Mouse (Mus musculus): ENCODE results near the gene B430305J03Rik. TPM values are rescaled to one million over a fixed set of nuclear protein-coding genes. Genes with fewer than 3 reads are reported as not detected.
A peak's percentile ranks its signal among the peaks of the same experiment; 100 is the strongest.

Gene B430305J03Rik
- polyA plus RNA-seq, 1 experiment from 2014 or later, result not detected

- no peak for TF ChIP-seq CTCF (IDR thresholded peaks at IDR 0.05; ENCODE audit: low read depth)
- TF ChIP-seq EP300 (IDR thresholded peaks at IDR 0.05; ENCODE audit: low read depth), result no peak
- Histone ChIP-seq H3K9me3 (ENCODE audit: low read length) (no peaks in the 10 kb centered on the region), H3K36me3 (replicated peaks; ENCODE audit: insufficient read depth, low read length) (no peaks in the 10 kb centered on the region), H3K4me1 (ENCODE audit: insufficient read depth) (no peaks in the 10 kb centered on the region), H3K4me2 (ENCODE audit: low read depth, low read length) (no peak overlapping the region), H3K27ac (ENCODE audit: low read depth) (no peak overlapping the region), H3K4me3 (ENCODE audit: low read depth, low read length) (no peak overlapping the region), H3K27me3 (ENCODE audit: insufficient read depth, low read length) (no peaks in the 10 kb centered on the region), H3K9ac (replicated peaks) (no peak overlapping the region)
- ATAC-seq (no peak), DNase-seq (no peak)
- WGBS (ENCODE audit: insufficient replicate concordance), result 31% methylated on average over 1 of the region's 1 CpGs
Measured at GRCm38 (mm10) chr3:61345636-61346035, 20.1 kb downstream of the B430305J03Rik start.

- H3K9me3 ChIP-seq (ENCODE audit: low read length), result no peaks in the 10 kb centered on the region
- H3K27me3 ChIP-seq (ENCODE audit: insufficient read depth, low read length), result no peaks in the 10 kb centered on the region
- no peak for TF ChIP-seq EP300 (IDR thresholded peaks at IDR 0.05; ENCODE audit: low read depth)
- TF ChIP-seq CTCF (IDR thresholded peaks at IDR 0.05; ENCODE audit: low read depth), result no peak
- no peaks in the 10 kb centered on the region for H3K36me3 ChIP-seq (replicated peaks; ENCODE audit: insufficient read depth, low read length)
- H3K4me2 ChIP-seq (ENCODE audit: low read depth, low read length), result no peak overlapping the region
- H3K9ac ChIP-seq (replicated peaks), result no peak overlapping the region
- no peak for ATAC-seq
- H3K27ac ChIP-seq (ENCODE audit: low read depth), result no peak overlapping the region
- H3K4me3 ChIP-seq (ENCODE audit: low read depth, low read length), result no peak overlapping the region
- WGBS (ENCODE audit: insufficient replicate concordance), result 49% methylated on average over 7 of the region's 7 CpGs
- DNase-seq, result no peak
- no peaks in the 10 kb centered on the region for H3K4me1 ChIP-seq (ENCODE audit: insufficient read depth)
Measured at GRCm38 (mm10) chr3:61344031-61344430, 21.7 kb downstream of the B430305J03Rik start.

GRCm38 (mm10) chr3:61340321-61340720 lies 25.4 kb downstream of the B430305J03Rik start:
- ATAC-seq (no peak), DNase-seq (no peak)
- Histone ChIP-seq H3K27ac (ENCODE audit: low read depth) (no peak overlapping the region), H3K36me3 (replicated peaks; ENCODE audit: insufficient read depth, low read length) (no peaks in the 10 kb centered on the region), H3K4me2 (ENCODE audit: low read depth, low read length) (no peak overlapping the region), H3K4me1 (ENCODE audit: insufficient read depth) (no peaks in the 10 kb centered on the region), H3K9ac (replicated peaks) (no peak overlapping the region), H3K9me3 (ENCODE audit: low read length) (no peaks in the 10 kb centered on the region), H3K4me3 (ENCODE audit: low read depth, low read length) (no peak overlapping the region), H3K27me3 (ENCODE audit: insufficient read depth, low read length) (no peaks in the 10 kb centered on the region)
- TF ChIP-seq EP300 (IDR thresholded peaks at IDR 0.05; ENCODE audit: low read depth) (no peak), CTCF (IDR thresholded peaks at IDR 0.05; ENCODE audit: low read depth) (no peak)
- 76% methylated on average over 5 of the region's 5 CpGs for WGBS (ENCODE audit: insufficient replicate concordance)

- no peaks in the 10 kb centered on the region for H3K36me3 ChIP-seq (replicated peaks; ENCODE audit: insufficient read depth, low read length)
- H3K4me1 ChIP-seq (ENCODE audit: insufficient read depth), result no peaks in the 10 kb centered on the region
- no peak for ATAC-seq
- H3K9ac ChIP-seq (replicated peaks), result no peak overlapping the region
- H3K27ac ChIP-seq (ENCODE audit: low read depth), result no peak overlapping the region
- no peaks in the 10 kb centered on the region for H3K27me3 ChIP-seq (ENCODE audit: insufficient read depth, low read length)
- no peak overlapping the region for H3K4me3 ChIP-seq (ENCODE audit: low read depth, low read length)
- DNase-seq, result no peak
- WGBS (ENCODE audit: insufficient replicate concordance), result 70% methylated on average over 3 of the region's 3 CpGs
- no peaks in the 10 kb centered on the region for H3K9me3 ChIP-seq (ENCODE audit: low read length)
- H3K4me2 ChIP-seq (ENCODE audit: low read depth, low read length), result no peak overlapping the region
- no peak for TF ChIP-seq EP300 (IDR thresholded peaks at IDR 0.05; ENCODE audit: low read depth)
- TF ChIP-seq CTCF (IDR thresholded peaks at IDR 0.05; ENCODE audit: low read depth), result no peak
Measured at GRCm38 (mm10) chr3:61337230-61337629, 28.5 kb downstream of the B430305J03Rik start.

- Histone ChIP-seq H3K4me1 (ENCODE audit: insufficient read depth) (no peaks in the 10 kb centered on the region), H3K27me3 (ENCODE audit: insufficient read depth, low read length) (no peaks in the 10 kb centered on the region), H3K27ac (ENCODE audit: low read depth) (no peak overlapping the region), H3K9ac (replicated peaks) (no peak overlapping the region), H3K4me2 (ENCODE audit: low read depth, low read length) (no peak overlapping the region), H3K4me3 (ENCODE audit: low read depth, low read length) (no peak overlapping the region), H3K9me3 (ENCODE audit: low read length) (no peaks in the 10 kb centered on the region), H3K36me3 (replicated peaks; ENCODE audit: insufficient read depth, low read length) (no peaks in the 10 kb centered on the region)
- ATAC-seq, result no peak
- no peak for DNase-seq
- WGBS (ENCODE audit: insufficient replicate concordance), result 30% methylated on average over 2 of the region's 2 CpGs
- TF ChIP-seq EP300 (IDR thresholded peaks at IDR 0.05; ENCODE audit: low read depth) (no peak), CTCF (IDR thresholded peaks at IDR 0.05; ENCODE audit: low read depth) (no peak)
Measured at GRCm38 (mm10) chr3:61336205-61336604, 29.5 kb downstream of the B430305J03Rik start.

- no peak overlapping the region for H3K9ac ChIP-seq (replicated peaks)
- H3K4me1 ChIP-seq (ENCODE audit: insufficient read depth), result no peaks in the 10 kb centered on the region
- ATAC-seq, result no peak
- H3K36me3 ChIP-seq (replicated peaks; ENCODE audit: insufficient read depth, low read length), result no peaks in the 10 kb centered on the region
- no peak overlapping the region for H3K4me3 ChIP-seq (ENCODE audit: low read depth, low read length)
- no peak overlapping the region for H3K4me2 ChIP-seq (ENCODE audit: low read depth, low read length)
- DNase-seq, result peak; percentile 18
- H3K9me3 ChIP-seq (ENCODE audit: low read length), result no peaks in the 10 kb centered on the region
- no peaks in the 10 kb centered on the region for H3K27me3 ChIP-seq (ENCODE audit: insufficient read depth, low read length)
- TF ChIP-seq CTCF (IDR thresholded peaks at IDR 0.05; ENCODE audit: low read depth) (no peak), EP300 (IDR thresholded peaks at IDR 0.05; ENCODE audit: low read depth) (no peak)
- H3K27ac ChIP-seq (ENCODE audit: low read depth), result no peak overlapping the region
- WGBS (ENCODE audit: insufficient replicate concordance), result 43% methylated on average over 6 of the region's 6 CpGs
Measured at GRCm38 (mm10) chr3:61321632-61322031, 44.1 kb downstream of the B430305J03Rik start.

- H3K9me3 ChIP-seq (ENCODE audit: low read length), result no peaks in the 10 kb centered on the region
- no peak overlapping the region for H3K27ac ChIP-seq (ENCODE audit: low read depth)
- no peak for ATAC-seq
- no peaks in the 10 kb centered on the region for H3K36me3 ChIP-seq (replicated peaks; ENCODE audit: insufficient read depth, low read length)
- no peaks in the 10 kb centered on the region for H3K4me1 ChIP-seq (ENCODE audit: insufficient read depth)
- no peak overlapping the region for H3K4me2 ChIP-seq (ENCODE audit: low read depth, low read length)
- WGBS (ENCODE audit: insufficient replicate concordance), result 82% methylated on average over 2 of the region's 2 CpGs
- TF ChIP-seq CTCF (IDR thresholded peaks at IDR 0.05; ENCODE audit: low read depth) (no peak), EP300 (IDR thresholded peaks at IDR 0.05; ENCODE audit: low read depth) (no peak)
- H3K27me3 ChIP-seq (ENCODE audit: insufficient read depth, low read length), result no peaks in the 10 kb centered on the region
- H3K9ac ChIP-seq (replicated peaks), result no peak overlapping the region
- no peak for DNase-seq
- H3K4me3 ChIP-seq (ENCODE audit: low read depth, low read length), result no peak overlapping the region
Measured at GRCm38 (mm10) chr3:61320031-61320430, 45.7 kb downstream of the B430305J03Rik start.

All from liver, postnatal 0 days (tissue).